Comparison of ENCODE assay signal across 29 mouse cellular contexts in the genomic region with DNA sequence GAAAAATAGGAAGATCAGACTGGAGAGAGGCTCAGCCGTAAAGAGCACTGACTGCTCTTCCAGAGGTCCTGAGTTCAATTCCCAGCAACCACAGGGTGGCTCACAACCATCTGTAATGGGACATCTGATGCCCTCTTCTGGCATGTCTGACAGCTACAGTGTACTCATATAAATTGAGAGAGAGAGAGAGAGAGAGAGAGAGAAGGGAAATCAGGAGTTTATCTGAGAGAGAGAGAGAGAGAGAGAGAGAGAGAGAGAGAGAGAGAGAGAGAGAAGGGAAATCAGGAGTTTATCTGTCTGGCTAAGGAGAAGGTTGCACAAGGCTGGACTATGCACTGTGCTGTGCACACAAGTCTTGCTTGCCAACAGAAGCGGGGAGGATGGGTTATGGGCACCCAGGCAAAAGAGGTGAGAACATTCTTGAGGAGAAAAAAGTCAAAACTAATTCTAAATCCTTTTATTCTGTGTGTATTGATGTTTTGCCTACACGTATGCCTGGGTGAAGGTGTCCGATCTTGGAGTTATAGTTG. TPM values are rescaled to one million over a fixed set of nuclear protein-coding genes. Genes with fewer than 3 reads are reported as not detected.
DNase-seq lines count a peak whose midpoint lies in the region; ATAC-seq and TF ChIP-seq lines count a peak whose summit lies in the region.
"Had no signal": no experiment of that assay in that cellular context is flagged by ENCODE, and none has a peak within 500 bp of the region (broad histone marks: within the 10 kb centered on the region; RNA-seq: fewer than 3 reads in every experiment).

No protein-coding gene starts in this region.

- H3K27ac ChIP-seq in liver, embryonic 14.5 days = no peak overlapping the region
- H3K27ac ChIP-seq in liver, embryonic 11.5 days (ENCODE audit: low read depth, low read length) = no peak overlapping the region
- no peak overlapping the region for H3K27ac ChIP-seq in MEL (ENCODE audit: control insufficient read depth, low read depth, low read length)
- H3K27ac ChIP-seq: embryonic facial prominence, embryonic 12.5 days; heart, embryonic 10.5 days; heart, embryonic 15.5 days; hindbrain, embryonic 13.5 days; liver, embryonic 13.5 days; lung, embryonic 15.5 days; midbrain, embryonic 10.5 days; neural tube, embryonic 12.5 days had no signal

- no peak for ATAC-seq in liver, embryonic 14.5 days (ENCODE audit: insufficient read depth)
- no peak for ATAC-seq in liver, embryonic 11.5 days (replicated peaks; ENCODE audit: low FRiP score)
- ATAC-seq: forebrain, embryonic 14.5 days; midbrain, embryonic 16.5 days had no signal

- H3K4me3 ChIP-seq in liver, embryonic 14.5 days (ENCODE audit: insufficient read depth in 1 of 2, low read depth in 2 of 2, low read length in 2 of 2) = no peak overlapping the region
- H3K4me3 ChIP-seq in liver, embryonic 11.5 days (ENCODE audit: low read depth, low read length) = no peak overlapping the region
- no peak overlapping the region for H3K4me3 ChIP-seq in MEL (ENCODE audit: control insufficient read depth in 1 of 2, insufficient read depth in 1 of 2, low read depth in 2 of 2, low read length in 2 of 2)
- H3K4me3 ChIP-seq: embryonic facial prominence, embryonic 12.5 days; heart, embryonic 10.5 days; heart, embryonic 15.5 days; hindbrain, embryonic 13.5 days; liver, embryonic 13.5 days; lung, embryonic 15.5 days; midbrain, embryonic 10.5 days; myocyte; neural tube, embryonic 12.5 days had no signal

- no peak for TF ChIP-seq POLR2A in MEL (IDR thresholded peaks at IDR 0.05; ENCODE audit: control insufficient read depth in 1 of 2, insufficient read depth in 1 of 2, low read depth in 1 of 2, low read length in 2 of 2, poor library complexity in 1 of 2)

- peaks cover 3% of the 10 kb centered on the region; the same call in 1 of the 2 replicates for H3K79me2 ChIP-seq in MEL (ENCODE audit: control insufficient read depth, insufficient read depth, low read length, poor library complexity)

- no peaks in the 10 kb centered on the region for H3K9me3 ChIP-seq in liver, embryonic 14.5 days (ENCODE audit: control insufficient read depth, low read length)
- H3K9me3 ChIP-seq in liver, embryonic 11.5 days (ENCODE audit: control insufficient read depth, low read length) = no peaks in the 10 kb centered on the region
- no peaks in the 10 kb centered on the region for H3K9me3 ChIP-seq in MEL (replicated peaks; ENCODE audit: insufficient read depth, low read length)
- H3K9me3 ChIP-seq: embryonic facial prominence, embryonic 12.5 days; heart, embryonic 10.5 days; heart, embryonic 15.5 days; hindbrain, embryonic 13.5 days; liver, embryonic 13.5 days; lung, embryonic 15.5 days; midbrain, embryonic 10.5 days; neural tube, embryonic 12.5 days had no signal

- H3K36me3 ChIP-seq in liver, embryonic 14.5 days (replicated peaks; ENCODE audit: control insufficient read depth, insufficient read depth, low read depth) = no peaks in the 10 kb centered on the region
- H3K36me3 ChIP-seq in liver, embryonic 11.5 days (ENCODE audit: control insufficient read depth, insufficient read depth, low read length) = no peaks in the 10 kb centered on the region
- no peaks in the 10 kb centered on the region for H3K36me3 ChIP-seq in MEL (ENCODE audit: control insufficient read depth in 1 of 2, insufficient read depth in 2 of 2, low read length in 2 of 2)
- H3K36me3 ChIP-seq: embryonic facial prominence, embryonic 12.5 days; heart, embryonic 10.5 days; heart, embryonic 15.5 days; hindbrain, embryonic 13.5 days; liver, embryonic 13.5 days; lung, embryonic 15.5 days; midbrain, embryonic 10.5 days; neural tube, embryonic 12.5 days had no signal

- TF ChIP-seq EP300 in liver, embryonic 14.5 days (IDR thresholded peaks at IDR 0.05; ENCODE audit: low read depth) = no peak
- no peak for TF ChIP-seq EP300 in MEL (IDR thresholded peaks at IDR 0.05; ENCODE audit: low read depth in 1 of 2, low read length in 2 of 2)

- peak; percentile 1; the same call in 1 of the 2 replicates for TF ChIP-seq RAD21 in MEL (IDR thresholded peaks at IDR 0.05; ENCODE audit: low read depth, low read length)

- H3K4me2 ChIP-seq in liver, embryonic 14.5 days (ENCODE audit: low read depth) = no peak overlapping the region
- H3K4me2 ChIP-seq in liver, embryonic 11.5 days = no peak overlapping the region
- H3K4me2 ChIP-seq: embryonic facial prominence, embryonic 12.5 days; heart, embryonic 15.5 days; hindbrain, embryonic 13.5 days; liver, embryonic 13.5 days; lung, embryonic 15.5 days; neural tube, embryonic 12.5 days had no signal

- peaks cover 26% of the 10 kb centered on the region for H3K27me3 ChIP-seq in liver, embryonic 14.5 days (ENCODE audit: control insufficient read depth, insufficient read depth, low read length)
- peaks cover 16% of the 10 kb centered on the region for H3K27me3 ChIP-seq in liver, embryonic 11.5 days (replicated peaks; ENCODE audit: control insufficient read depth, insufficient read depth, low read length)
- no peaks in the 10 kb centered on the region for H3K27me3 ChIP-seq in MEL (ENCODE audit: control insufficient read depth in 1 of 2, insufficient read depth in 2 of 2, low read length in 2 of 2)
- H3K27me3 ChIP-seq: heart, embryonic 15.5 days had no signal

- no peak overlapping the region for H3K9ac ChIP-seq in liver, embryonic 14.5 days (replicated peaks)
- no peak overlapping the region for H3K9ac ChIP-seq in liver, embryonic 11.5 days (ENCODE audit: low read depth, low read length)
- no peak overlapping the region for H3K9ac ChIP-seq in MEL (ENCODE audit: control insufficient read depth, low read depth, low read length, poor library complexity, severe bottlenecking)
- H3K9ac ChIP-seq: embryonic facial prominence, embryonic 12.5 days; heart, embryonic 15.5 days; hindbrain, embryonic 13.5 days; liver, embryonic 13.5 days; lung, embryonic 15.5 days; neural tube, embryonic 12.5 days had no signal

- 66% methylated on average over 4 of the region's 4 CpGs for WGBS in liver, embryonic 14.5 days (ENCODE audit: insufficient replicate concordance)
- 89% methylated on average over 4 of the region's 4 CpGs for WGBS in liver, embryonic 11.5 days

- peak; percentile 60 for DNase-seq in kidney, adult 9 months
- DNase-seq in kidney, postnatal 10 days = no peak
- no peak for DNase-seq in liver, embryonic 14.5 days (ENCODE audit: low read depth in 3 of 3, low spot score in 3 of 3)
- DNase-seq in liver, embryonic 11.5 days (ENCODE audit: low spot score) = no peak
- DNase-seq in MEL (ENCODE audit: low read depth, low spot score) = no peak
- DNase-seq in gastrocnemius, postnatal 36 days = no peak
- DNase-seq in heart, postnatal 25 days (ENCODE audit: low spot score) = no peak
- DNase-seq: adrenal gland, adult 8-10 months; B cell, adult 2 months; cerebellum, adult 9-10 months; cerebellum, postnatal 36 days; gastrocnemius, postnatal 14 days; heart, adult 11 months; heart, postnatal 36 days; liver, embryonic 13.5 days; right cerebral cortex, adult 18-20 months; right cerebral cortex, postnatal 4 days; thymus, adult 2 months; thymus, postnatal 36 days had no signal

- intact Hi-C loops in gastrocnemius, postnatal 36 days (cut with DNase I) = no loop called here
- intact Hi-C loops in heart, postnatal 25 days (cut with DNase I) = no loop called here

- peak; percentile 11; the same call in 1 of the 2 replicates for TF ChIP-seq CTCF in liver, embryonic 14.5 days (IDR thresholded peaks at IDR 0.05; ENCODE audit: low read depth)
- peak in 2 of 3 experiments; percentile 11 to 44; a peak in 2 of 6 replicates for TF ChIP-seq CTCF in MEL (IDR thresholded peaks at IDR 0.05 in 2 of 3, conservative IDR thresholded peaks at IDR 0.05 in 1 of 3; ENCODE audit: control insufficient read depth in 1 of 3, insufficient read depth in 1 of 3, low read depth in 2 of 3, low read length in 3 of 3, poor library complexity in 1 of 3, severe bottlenecking in 1 of 3)

- 0 out of 4 replicates have a peak, but pooled peaks cover 0 to 2% of the 10 kb centered on the region in 2 experiments for H3K4me1 ChIP-seq in liver, embryonic 14.5 days (replicated peaks; ENCODE audit: control insufficient read depth in 2 of 2, insufficient read depth in 2 of 2, low read length in 1 of 2)
- H3K4me1 ChIP-seq in liver, embryonic 11.5 days (replicated peaks; ENCODE audit: control insufficient read depth, insufficient read depth, low read length) = peaks cover 7% of the 10 kb centered on the region
- peaks cover 1 to 2% of the 10 kb centered on the region in 2 experiments; a peak in 1 of 4 replicates for H3K4me1 ChIP-seq in MEL (ENCODE audit: control insufficient read depth in 1 of 2, insufficient read depth in 2 of 2, low read length in 2 of 2)

RNA-seq across cellular contexts. Expression of a gene that starts 2.2 kb away (rescaled TPM):
- polyA plus RNA-seq in liver, embryonic 14.5 days (2012; rRNA removed) = 1.0 TPM in 2 replicates
- 0.28 TPM in 2 replicates for polyA plus RNA-seq in liver, embryonic 14.5 days (2014; fragmentation: Nextera tagmentation; extraction: Ambion mirVana)
- 1.3 and 1.5 TPM in 2 replicates for polyA plus RNA-seq in liver, embryonic 11.5 days (2014; fragmentation: Nextera tagmentation; extraction: Ambion mirVana)
- 0.39 and 0.56 TPM in 2 replicates for total RNA-seq in MEL (2012; rRNA removed)
- 1 to 10 TPM in 1 of 2 experiments, not detected in 1; 2.1 TPM for polyA plus RNA-seq in MEL (2012; ENCODE audit: insufficient read depth in 1 of 2, insufficient read length in 2 of 2, low read depth in 1 of 2, low replicate concordance in 2 of 2, missing spikeins in 1 of 2)
- under 1 TPM; 0.18 to 0.30 TPM for total RNA-seq in gastrocnemius, postnatal 36 days (2021)
- total RNA-seq in heart, postnatal 25 days (2021) = under 1 TPM; 0.50 to 0.68 TPM

RNA-seq across cellular contexts. Expression of a gene that starts 2.3 kb away (rescaled TPM):
- polyA plus RNA-seq in liver, embryonic 14.5 days (2012; rRNA removed) = 1.2 TPM in 2 replicates
- polyA plus RNA-seq in liver, embryonic 14.5 days (2014; fragmentation: Nextera tagmentation; extraction: Ambion mirVana) = 1.7 and 1.8 TPM in 2 replicates
- polyA plus RNA-seq in liver, embryonic 11.5 days (2014; fragmentation: Nextera tagmentation; extraction: Ambion mirVana) = 7.2 and 7.9 TPM in 2 replicates
- total RNA-seq in MEL (2012; rRNA removed) = 6.9 and 7.1 TPM in 2 replicates
- 10 to 100 TPM in 1 of 2 experiments, not detected in 1; 11.5 TPM for polyA plus RNA-seq in MEL (2012; ENCODE audit: insufficient read depth in 1 of 2, insufficient read length in 2 of 2, low read depth in 1 of 2, low replicate concordance in 2 of 2, missing spikeins in 1 of 2)
- total RNA-seq in gastrocnemius, postnatal 36 days (2021) = 1 to 10 TPM; 3.3 to 6.0 TPM
- total RNA-seq in heart, postnatal 25 days (2021) = 10 to 100 TPM; 11.6 to 16.1 TPM

RNA-seq across cellular contexts. Expression of a gene that starts 17.3 kb away (rescaled TPM):
- polyA plus RNA-seq in liver, embryonic 14.5 days (2012; rRNA removed) = 15.2 and 15.6 TPM in 2 replicates
- polyA plus RNA-seq in liver, embryonic 14.5 days (2014; fragmentation: Nextera tagmentation; extraction: Ambion mirVana) = 19.0 and 20.5 TPM in 2 replicates
- polyA plus RNA-seq in liver, embryonic 11.5 days (2014; fragmentation: Nextera tagmentation; extraction: Ambion mirVana) = 47.8 and 52.2 TPM in 2 replicates
- total RNA-seq in MEL (2012; rRNA removed) = 52.5 and 55.1 TPM in 2 replicates
- polyA plus RNA-seq in MEL (2012; ENCODE audit: insufficient read depth in 1 of 2, insufficient read length in 2 of 2, low read depth in 1 of 2, low replicate concordance in 2 of 2, missing spikeins in 1 of 2) = 10 to 100 TPM in 1 of 2 experiments, not detected in 1; 63.0 TPM
- 10 to 100 TPM in 1 of 2 experiments, 1 to 10 TPM in 1; 8.5 to 12.1 TPM for total RNA-seq in gastrocnemius, postnatal 36 days (2021)
- 10 to 100 TPM; 14.1 to 17.2 TPM for total RNA-seq in heart, postnatal 25 days (2021)

RNA-seq across cellular contexts. Expression of a gene that starts 33.4 kb away (rescaled TPM):
- polyA plus RNA-seq in liver, embryonic 14.5 days (2012; rRNA removed) = 64.1 and 78.3 TPM in 2 replicates
- polyA plus RNA-seq in liver, embryonic 14.5 days (2014; fragmentation: Nextera tagmentation; extraction: Ambion mirVana) = 136 and 144 TPM in 2 replicates
- 347 and 349 TPM in 2 replicates for polyA plus RNA-seq in liver, embryonic 11.5 days (2014; fragmentation: Nextera tagmentation; extraction: Ambion mirVana)
- total RNA-seq in MEL (2012; rRNA removed) = 588 and 649 TPM in 2 replicates
- 1,000 to 10,000 TPM in 1 of 2 experiments, 100 to 1,000 TPM in 1; 739 to 6,489 TPM for polyA plus RNA-seq in MEL (2012; ENCODE audit: insufficient read depth in 1 of 2, insufficient read length in 2 of 2, low read depth in 1 of 2, low replicate concordance in 2 of 2, missing spikeins in 1 of 2)
- 10 to 100 TPM; 21.0 to 24.7 TPM for total RNA-seq in gastrocnemius, postnatal 36 days (2021)
- total RNA-seq in heart, postnatal 25 days (2021) = 10 to 100 TPM; 17.6 to 17.9 TPM

RNA-seq across cellular contexts. Expression of a gene that starts 35.7 kb away (rescaled TPM):
- polyA plus RNA-seq in liver, embryonic 14.5 days (2012; rRNA removed) = 10.9 and 15.6 TPM in 2 replicates
- 36.5 and 41.6 TPM in 2 replicates for polyA plus RNA-seq in liver, embryonic 14.5 days (2014; fragmentation: Nextera tagmentation; extraction: Ambion mirVana)
- polyA plus RNA-seq in liver, embryonic 11.5 days (2014; fragmentation: Nextera tagmentation; extraction: Ambion mirVana) = 60.4 and 66.0 TPM in 2 replicates
- 37.3 and 37.7 TPM in 2 replicates for total RNA-seq in MEL (2012; rRNA removed)
- polyA plus RNA-seq in MEL (2012; ENCODE audit: insufficient read depth in 1 of 2, insufficient read length in 2 of 2, low read depth in 1 of 2, low replicate concordance in 2 of 2, missing spikeins in 1 of 2) = 10 to 100 TPM in 1 of 2 experiments, not detected in 1; 24.4 TPM
- 10 to 100 TPM; 31.8 to 32.0 TPM for total RNA-seq in gastrocnemius, postnatal 36 days (2021)
- 10 to 100 TPM; 35.1 to 36.7 TPM for total RNA-seq in heart, postnatal 25 days (2021)
